Mouse (Mus musculus) embryonic facial prominence, embryonic 14.5 days (tissue): ENCODE data around the gene Acta1. TPM values are rescaled to one million over a fixed set of nuclear protein-coding genes. Genes with fewer than 3 reads are reported as not detected.

Experiments used
- ATAC-seq: fragments of 200-750 bp; cut with Nextera tagmentation; 2 replicates; pipeline ENCODE4 v1.8.0; 2017; ENCODE audit warnings: low read depth, moderate number of reproducible peaks, moderate TSS enrichment
- DNase-seq: peaks from one replicate; pipeline ENCODE4 v3.0.0-alpha.2; 2015; ENCODE audit warnings: low spot score
- H3K27ac ChIP-seq: fragments of 300-500 bp; sonication (generic); replicated peaks from 2 replicates; pipeline ENCODE4 v1.5.1; 2014; ENCODE audit warnings: low read depth, mild to moderate bottlenecking, low read length, moderate library complexity
- H3K27me3 ChIP-seq: fragments of 300-500 bp; sonication (generic); replicated peaks from 2 replicates; pipeline ENCODE4 v1.6.1; 2014; ENCODE audit warnings: low read length; ENCODE audit not compliant: control insufficient read depth, insufficient read depth
- H3K36me3 ChIP-seq: fragments of 300-500 bp; sonication (generic); 2 replicates; pipeline ENCODE4 v1.6.1; 2014; ENCODE audit warnings: low read length, mixed read lengths; ENCODE audit not compliant: control insufficient read depth, insufficient read depth
- H3K4me1 ChIP-seq: fragments of 300-500 bp; sonication (generic); 2 replicates; pipeline ENCODE4 v1.6.1; 2014; ENCODE audit warnings: antibody characterized with exemption, low read length; ENCODE audit not compliant: control insufficient read depth, insufficient read depth
- H3K4me2 ChIP-seq: fragments of 300-500 bp; sonication (generic); 2 replicates; pipeline ENCODE4 v1.6.1; 2014; ENCODE audit warnings: low read depth, mild to moderate bottlenecking, low read length, moderate library complexity, mixed read lengths
- H3K4me3 ChIP-seq: fragments of 300-500 bp; sonication (generic); 2 replicates; pipeline ENCODE4 v1.5.1; 2014; ENCODE audit warnings: low read depth, mild to moderate bottlenecking, low read length
- H3K9ac ChIP-seq: fragments of 300-500 bp; sonication (generic); 2 replicates; pipeline ENCODE4 v1.6.1; 2014; ENCODE audit warnings: low read depth, mild to moderate bottlenecking, low read length, moderate library complexity, mixed read lengths
- H3K9me3 ChIP-seq: fragments of 300-500 bp; sonication (generic); 2 replicates; pipeline ENCODE4 v1.6.1; 2016; ENCODE audit warnings: low read length; ENCODE audit not compliant: control insufficient read depth
- WGBS: fragments of 180-500 bp; shearing (Covaris S2); extraction: QIAGEN DNeasy Blood & Tissue Kit; methylation state at CpG from one replicate; pipeline ENCODE4 v1.1.7; 2014; 5-methylcytosine and 5-hydroxymethylcytosine counted together
- polyA plus RNA-seq: library from polyadenylated mRNA; unstranded; fragments of >200 nt; fragmentation: Nextera tagmentation; extraction: Ambion mirVana; gene quantifications from 2 replicates; pipeline ENCODE4 v1.2.1, GENCODE M21; 2014

The Acta1 gene
- polyA plus RNA-seq, 1 experiment from 2014 or later = 3,230 TPM

DNA sequence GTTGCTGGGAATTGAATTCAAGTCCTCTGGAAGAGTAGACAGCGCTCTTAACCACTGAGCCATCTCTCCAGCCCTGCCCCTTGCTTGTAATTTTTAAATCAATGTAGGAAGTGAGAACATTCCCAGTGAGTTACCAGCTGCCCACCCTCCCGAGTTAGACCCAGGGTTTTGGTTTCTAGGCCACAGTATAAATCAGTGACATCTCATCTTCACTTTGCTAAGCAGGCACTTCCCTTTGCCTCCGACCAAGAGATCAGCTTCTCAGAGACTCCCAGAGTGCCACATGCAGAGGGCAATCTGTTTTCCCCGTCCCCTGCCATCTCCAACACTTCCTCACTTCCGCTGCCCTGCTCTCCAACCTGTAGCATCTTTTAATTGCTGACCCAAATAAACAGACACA, 4.0 kb upstream of the Acta1 start:
- DNase-seq (no peak), ATAC-seq (no peak)
- Histone ChIP-seq H3K4me1 (no peaks in the 10 kb centered on the region), H3K36me3 (peaks cover 45% of the 10 kb centered on the region), H3K4me3 (no peak overlapping the region), H3K9me3 (no peaks in the 10 kb centered on the region), H3K4me2 (no peak overlapping the region), H3K9ac (no peak overlapping the region), H3K27ac (no peak overlapping the region), H3K27me3 (peaks cover 29% of the 10 kb centered on the region)
- 81% methylated on average over 5 of the region's 5 CpGs for WGBS

- Histone ChIP-seq H3K27ac (no peak overlapping the region), H3K4me2 (no peak overlapping the region), H3K9me3 (no peaks in the 10 kb centered on the region), H3K36me3 (peaks cover 28% of the 10 kb centered on the region), H3K9ac (no peak overlapping the region), H3K4me3 (no peak overlapping the region), H3K27me3 (peaks cover 47% of the 10 kb centered on the region), H3K4me1 (0 out of 2 replicates have a peak, but pooled peaks cover 5% of the 10 kb centered on the region)
- 53% methylated on average over 10 of the region's 10 CpGs for WGBS
- DNase-seq = no peak
- no peak for ATAC-seq
Measured at GRCm38 (mm10) chr8:123896774-123897173, 2.2 kb upstream of the Acta1 start.

DNA sequence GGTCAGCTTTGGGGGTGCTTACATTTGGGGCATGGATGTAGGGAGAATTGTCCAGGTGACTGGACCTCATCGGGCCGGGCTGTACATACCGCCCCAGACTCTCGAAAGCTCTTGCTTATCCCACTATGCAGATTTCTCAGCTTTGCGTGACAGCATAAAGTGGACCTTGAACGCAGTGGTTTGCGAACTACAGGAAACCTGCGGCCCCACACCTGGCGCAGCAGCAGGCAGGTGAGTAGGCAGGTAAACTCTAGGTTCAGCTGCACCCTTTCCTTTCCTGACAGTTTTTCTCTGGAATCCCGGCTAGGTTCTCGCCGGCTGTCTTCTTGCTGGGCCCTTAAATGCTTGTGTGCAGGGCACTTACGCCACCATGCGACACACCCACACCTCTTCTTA, 1.8 kb upstream of the Acta1 start:
- Histone ChIP-seq H3K9me3 (no peaks in the 10 kb centered on the region), H3K4me1 (0 out of 2 replicates have a peak, but pooled peaks cover 6% of the 10 kb centered on the region), H3K9ac (no peak overlapping the region), H3K36me3 (peaks cover 24% of the 10 kb centered on the region), H3K27me3 (peaks cover 51% of the 10 kb centered on the region), H3K4me3 (no peak overlapping the region), H3K4me2 (no peak overlapping the region), H3K27ac (no peak overlapping the region)
- WGBS = 56% methylated on average over 14 of the region's 14 CpGs
- ATAC-seq (no peak), DNase-seq (no peak)

GRCm38 (mm10) chr8:123895680-123896365, 1.3 kb upstream of the Acta1 start:
- Histone ChIP-seq H3K4me1 (0 out of 2 replicates have a peak, but pooled peaks cover 6% of the 10 kb centered on the region), H3K4me2 (no peak overlapping the region), H3K27me3 (peaks cover 57% of the 10 kb centered on the region), H3K27ac (no peak overlapping the region), H3K4me3 (no peak overlapping the region), H3K9ac (no peak overlapping the region), H3K9me3 (no peaks in the 10 kb centered on the region), H3K36me3 (peaks cover 19% of the 10 kb centered on the region)
- ATAC-seq (peak; percentile 19; the same call in 1 of the 2 replicates), DNase-seq (peak; percentile 61)
- 63% methylated on average over 9 of the region's 9 CpGs for WGBS

DNA sequence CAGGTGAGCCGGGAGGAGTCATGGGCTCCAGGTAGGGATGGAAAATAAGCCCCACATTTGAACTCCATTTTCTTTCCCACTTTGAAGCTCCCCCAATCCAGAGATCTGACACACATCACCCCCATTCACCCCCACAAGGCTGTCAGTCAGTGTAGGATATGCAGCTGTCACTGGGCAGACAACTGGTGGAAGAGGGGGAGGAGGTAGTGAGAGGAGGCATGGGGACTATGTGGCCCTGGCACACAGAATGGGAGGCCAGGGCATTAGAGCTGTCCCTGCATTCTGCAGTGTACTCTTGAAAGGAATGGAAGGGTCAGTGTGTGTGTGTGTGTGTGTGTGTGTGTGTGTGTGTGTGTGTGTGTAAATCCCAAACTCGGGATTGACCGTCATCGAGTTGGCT, 679 bp upstream of the Acta1 start:
- no peak overlapping the region for H3K4me3 ChIP-seq
- no peak overlapping the region; the same call in 1 of the 2 replicates for H3K27ac ChIP-seq
- H3K4me2 ChIP-seq = no peak overlapping the region
- 0 out of 2 replicates have a peak, but pooled peaks cover 6% of the 10 kb centered on the region for H3K4me1 ChIP-seq
- H3K27me3 ChIP-seq = peaks cover 60% of the 10 kb centered on the region
- ATAC-seq (peak; percentile 24; the same call in 1 of the 2 replicates), DNase-seq (no peak)
- no peaks in the 10 kb centered on the region for H3K9me3 ChIP-seq
- no peak overlapping the region for H3K9ac ChIP-seq
- 76% methylated on average over 3 of the region's 4 CpGs for WGBS
- H3K36me3 ChIP-seq = peaks cover 13% of the 10 kb centered on the region

GRCm38 (mm10) chr8:123893413-123893812, 1.1 kb downstream of the Acta1 start:
- Histone ChIP-seq H3K4me3 (no peak overlapping the region), H3K9ac (no peak overlapping the region)

GRCm38 (mm10) chr8:123892586-123893155, 1.9 kb downstream of the Acta1 start:
- H3K9ac ChIP-seq = no peak overlapping the region
- DNase-seq = no peak
- peak overlapping the region; percentile 53 for H3K4me2 ChIP-seq

More at GRCm38 (mm10) chr8:123893413-123893812, 1.1 kb downstream of the Acta1 start:
- no peaks in the 10 kb centered on the region for H3K9me3 ChIP-seq
- no peak for ATAC-seq
- 0 out of 2 replicates have a peak, but pooled peaks cover under 1% of the 10 kb centered on the region for H3K36me3 ChIP-seq
- WGBS = 83% methylated on average over 7 of the region's 11 CpGs
- 0 out of 2 replicates have a peak, but pooled peaks cover 6% of the 10 kb centered on the region for H3K4me1 ChIP-seq
- peaks cover 60% of the 10 kb centered on the region for H3K27me3 ChIP-seq
- H3K27ac ChIP-seq = no peak overlapping the region
- no peak overlapping the region for H3K4me2 ChIP-seq
- DNase-seq = no peak

DNA sequence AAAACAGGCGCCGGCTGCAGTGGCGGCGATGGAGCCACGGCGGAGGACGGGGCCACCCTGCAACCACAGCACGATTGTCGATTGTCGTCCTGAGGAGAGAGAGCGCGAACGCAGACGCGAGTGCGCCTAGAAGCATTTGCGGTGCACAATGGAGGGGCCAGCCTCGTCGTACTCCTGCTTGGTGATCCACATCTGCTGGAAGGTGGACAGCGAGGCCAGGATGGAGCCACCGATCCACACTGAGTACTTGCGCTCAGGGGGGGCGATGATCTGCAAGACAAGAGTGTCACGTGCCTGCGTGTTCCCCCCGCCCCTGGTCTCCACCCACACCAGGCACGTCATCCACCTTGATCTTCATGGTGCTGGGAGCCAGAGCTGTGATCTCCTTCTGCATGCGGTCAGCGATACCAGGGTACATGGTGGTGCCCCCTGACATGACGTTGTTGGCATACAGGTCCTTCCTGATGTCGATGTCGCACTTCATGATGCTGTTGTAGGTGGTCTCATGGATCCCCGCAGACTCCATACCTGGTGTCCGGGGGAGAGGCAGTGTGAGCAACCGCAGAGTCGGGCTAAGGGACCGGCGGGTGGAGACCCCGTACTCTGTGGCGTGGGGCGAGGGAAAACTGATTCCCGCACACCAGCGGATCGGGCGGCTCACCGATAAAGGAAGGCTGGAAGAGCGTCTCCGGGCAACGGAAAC, 2.5 kb downstream of the Acta1 start:
- peak overlapping the region; percentile 53 for H3K4me2 ChIP-seq
- no peak overlapping the region for H3K27ac ChIP-seq
- peaks cover 60% of the 10 kb centered on the region for H3K27me3 ChIP-seq
- H3K4me3 ChIP-seq = peak overlapping the region; percentile 30
- under 1% methylated on average over 49 of the region's 49 CpGs for WGBS
- ATAC-seq = no peak
- DNase-seq = no peak
- no peaks in the 10 kb centered on the region for H3K36me3 ChIP-seq
- no peaks in the 10 kb centered on the region for H3K9me3 ChIP-seq
- peak overlapping the region; percentile 54 for H3K9ac ChIP-seq
- 0 out of 2 replicates have a peak, but pooled peaks cover 6% of the 10 kb centered on the region for H3K4me1 ChIP-seq

More at GRCm38 (mm10) chr8:123892586-123893155, 1.9 kb downstream of the Acta1 start:
- Histone ChIP-seq H3K27me3 (peaks cover 60% of the 10 kb centered on the region), H3K4me3 (peak overlapping the region; percentile 30), H3K9me3 (no peaks in the 10 kb centered on the region), H3K4me1 (0 out of 2 replicates have a peak, but pooled peaks cover 6% of the 10 kb centered on the region), H3K27ac (no peak overlapping the region), H3K36me3 (no peaks in the 10 kb centered on the region)
- 11% methylated on average over 22 of the region's 30 CpGs for WGBS
- ATAC-seq = peak; percentile 27; the same call in 1 of the 2 replicates
